Mouse (Mus musculus) kidney, postnatal 10 days (tissue): ENCODE measurements around the gene Tex46.

Experiments used
- DNase-seq: peaks from one replicate; pipeline ENCODE4 v3.0.0; 2021; ENCODE audit warnings: mixed read lengths

Tex46 gene

GRCm38 (mm10) chr4:136635995-136636394 is 25.8 kb downstream of the Tex46 start:
- no peak for DNase-seq

- no peak for DNase-seq
Measured at GRCm38 (mm10) chr4:136636511-136636910, 26.3 kb downstream of the Tex46 start.

DNA sequence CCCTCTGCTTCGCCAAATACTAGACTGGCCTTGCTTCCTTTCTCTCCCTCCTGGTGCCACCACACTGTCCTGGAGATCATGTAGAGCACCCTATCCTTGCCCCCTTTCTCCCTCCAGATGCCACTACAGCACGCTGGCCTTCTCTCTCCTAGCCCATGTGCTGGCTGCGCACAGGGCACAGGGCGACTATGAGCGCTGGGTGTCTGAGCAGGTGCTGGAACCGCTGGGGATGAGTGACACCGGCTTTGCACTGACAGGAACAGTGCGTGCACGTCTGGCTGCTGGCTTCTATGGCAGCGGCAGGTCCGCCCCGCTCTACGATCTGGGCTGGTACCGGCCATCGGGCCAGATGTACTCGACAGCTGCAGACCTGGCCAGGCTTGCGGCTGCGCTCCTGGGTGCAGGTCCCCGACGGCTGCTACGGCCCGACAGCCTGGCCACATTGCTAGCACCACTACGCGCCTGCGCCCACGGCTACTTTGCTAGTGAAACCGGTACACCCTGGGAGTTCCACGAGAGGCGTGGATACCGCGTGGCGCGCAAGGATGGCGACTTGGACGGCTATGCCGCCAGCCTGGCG is 26.8 kb downstream of the Tex46 start:
- no peak for DNase-seq

- DNase-seq: peak; percentile 54
Measured at GRCm38 (mm10) chr4:136637563-136638229, 27.5 kb downstream of the Tex46 start.

DNA sequence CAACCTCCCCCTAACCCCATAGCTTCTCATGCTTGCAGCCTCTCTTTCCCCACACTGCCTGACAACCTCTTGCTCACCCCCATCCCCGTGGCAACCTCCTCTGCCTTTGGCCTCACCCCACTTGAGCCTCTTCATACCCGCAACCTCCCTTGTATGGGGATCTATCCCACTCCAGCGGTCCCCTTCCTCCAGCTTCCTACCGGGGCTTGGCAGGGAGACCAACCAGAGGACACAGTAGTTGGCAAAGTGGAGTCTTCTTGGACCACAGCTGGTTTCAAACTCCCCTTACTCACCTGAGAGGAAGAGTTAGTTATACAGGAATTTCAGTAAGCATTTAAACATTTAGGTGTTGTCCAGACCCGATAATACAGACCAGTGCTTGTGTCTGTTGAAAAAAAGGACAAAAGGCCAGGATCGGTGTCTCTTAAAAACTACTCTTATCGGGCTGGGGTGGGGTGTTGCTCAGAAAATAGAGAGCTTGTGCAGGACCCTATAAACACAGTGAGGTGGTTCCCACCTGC is 28.1 kb downstream of the Tex46 start:
- no peak for DNase-seq

- DNase-seq: peak; percentile 24
Measured at GRCm38 (mm10) chr4:136638890-136639289, 28.7 kb downstream of the Tex46 start.

- DNase-seq: peak; percentile 91
Measured at GRCm38 (mm10) chr4:136648922-136649479, 38.8 kb downstream of the Tex46 start.

- DNase-seq: no peak
Measured at GRCm38 (mm10) chr4:136649480-136650196, 39.4 kb downstream of the Tex46 start.

DNA sequence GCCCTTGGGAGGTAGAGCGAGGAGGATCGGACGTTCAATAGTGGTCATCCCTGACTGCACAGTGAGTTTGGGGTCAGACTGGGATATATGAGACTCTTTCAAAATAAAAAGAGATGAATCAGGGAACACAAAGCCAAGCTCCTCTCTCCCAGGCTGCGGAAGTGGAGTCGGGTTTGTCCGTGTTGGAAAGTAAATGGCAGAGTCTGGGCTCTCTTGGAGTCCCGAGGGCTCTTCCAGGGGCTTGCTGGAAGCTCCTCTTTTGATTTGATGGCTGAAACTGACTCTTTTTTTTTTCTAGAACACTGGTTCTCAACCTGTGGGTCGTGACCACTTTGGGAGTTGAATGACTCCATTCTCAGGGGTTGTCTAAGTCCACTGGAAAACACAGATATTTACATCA is 40.0 kb downstream of the Tex46 start:
- DNase-seq: no peak

GRCm38 (mm10) chr4:136651357-136651811 is 41.1 kb downstream of the Tex46 start:
- DNase-seq: peak; percentile 23

- no peak for DNase-seq
Measured at GRCm38 (mm10) chr4:136651882-136652527, 41.8 kb downstream of the Tex46 start.

DNA sequence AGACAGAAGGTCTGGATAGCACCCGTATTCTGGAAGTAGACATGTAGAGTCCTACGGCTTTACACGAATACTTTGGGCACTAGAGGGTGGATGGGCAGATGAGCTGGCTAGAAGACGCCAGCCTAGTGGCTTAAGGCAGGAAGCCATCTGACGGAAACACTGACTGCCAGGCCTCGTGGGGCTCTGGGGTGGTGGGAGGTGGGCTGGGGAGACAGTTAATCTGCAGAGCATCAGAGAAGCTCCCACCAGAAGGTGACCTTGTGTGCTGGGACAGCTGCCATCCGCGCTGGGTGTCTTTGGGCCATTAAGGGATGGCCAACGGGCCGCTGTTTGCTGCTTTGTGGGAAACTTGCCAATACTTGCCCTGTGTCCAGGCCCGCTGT is 42.3 kb downstream of the Tex46 start:
- no peak for DNase-seq

DNA sequence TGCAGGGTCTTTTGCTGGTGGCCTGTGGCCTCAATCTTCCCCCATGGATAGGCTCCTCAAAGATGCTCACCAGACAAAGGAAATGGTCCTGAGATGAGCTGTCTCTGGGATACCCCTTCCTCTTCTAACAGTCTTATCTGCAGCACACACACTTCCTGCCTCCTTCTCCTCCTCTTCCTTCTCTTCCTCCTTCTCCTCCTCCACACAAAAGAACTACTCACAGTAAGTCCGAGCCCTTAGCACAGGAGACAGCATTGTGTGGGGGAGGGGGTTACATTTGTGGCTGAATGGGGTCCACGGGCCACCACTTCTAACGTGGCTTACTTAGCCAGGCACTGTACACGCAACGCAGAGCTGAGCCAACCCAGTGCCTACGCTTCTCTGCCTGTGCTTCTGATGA is 42.8 kb downstream of the Tex46 start:
- DNase-seq: no peak

- no peak for DNase-seq
Measured at GRCm38 (mm10) chr4:136653692-136654234, 43.5 kb downstream of the Tex46 start.

DNA sequence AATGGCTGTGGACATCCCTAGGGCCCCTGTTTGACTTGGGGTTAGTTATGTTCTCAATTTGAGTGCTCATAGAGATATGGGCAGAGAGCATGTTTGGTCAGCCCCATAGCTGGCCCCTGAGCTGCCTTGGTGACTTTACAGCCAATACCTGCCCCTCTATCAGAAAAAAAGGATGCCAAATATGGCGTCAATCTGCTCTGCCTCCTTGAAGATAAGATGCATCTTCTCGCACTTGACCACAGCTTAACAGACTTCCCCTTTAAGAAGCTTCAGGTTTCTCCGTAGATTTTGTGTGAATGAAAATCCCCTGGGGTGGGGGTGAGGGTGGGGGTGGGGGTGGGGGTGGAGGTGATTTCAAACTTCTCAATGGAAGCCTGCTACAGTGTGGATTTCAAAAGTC is 47.7 kb downstream of the Tex46 start:
- DNase-seq: no peak
